ENCODE assay signal across 15 mouse cellular contexts in the genomic region with DNA sequence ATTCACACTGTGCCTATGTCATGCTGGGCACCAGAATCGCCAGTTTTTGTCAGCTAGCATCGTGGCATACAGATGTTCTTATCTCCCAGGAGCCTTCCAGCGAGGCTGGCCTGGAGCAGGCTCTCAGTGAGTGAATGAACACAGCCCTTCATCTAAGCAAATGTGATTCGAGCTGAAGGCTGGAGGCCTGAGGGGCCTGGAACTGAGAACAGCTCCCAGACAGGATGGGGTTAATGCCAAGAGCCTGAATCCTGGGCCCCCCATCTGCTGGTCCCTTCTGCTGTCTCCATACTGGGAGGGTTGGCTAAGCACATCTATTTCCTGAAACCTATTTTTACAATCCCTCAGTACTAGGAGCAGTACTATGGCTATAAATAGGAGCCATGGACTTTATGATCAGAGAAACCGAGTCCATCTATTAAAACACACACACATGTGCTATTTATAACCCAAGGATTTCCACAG. TPM values are rescaled to one million over a fixed set of nuclear protein-coding genes. Genes with fewer than 3 reads are reported as not detected.
A peak's percentile ranks its signal among the peaks of the same experiment; 100 is the strongest.
DNase-seq lines count a peak whose midpoint lies in the region; TF ChIP-seq lines count a peak whose summit lies in the region.
"Had no signal": no experiment of that assay in that cellular context is flagged by ENCODE, and none has a peak within 500 bp of the region (broad histone marks: within the 10 kb centered on the region; RNA-seq: fewer than 3 reads in every experiment).

No protein-coding gene starts in this region.

- TF ChIP-seq POLR2A in brain, embryonic 14.5 days (IDR thresholded peaks at IDR 0.05; ENCODE audit: borderline replicate concordance, extremely low read depth, insufficient read depth, insufficient read length, poor library complexity, severe bottlenecking), result no peak

- intact Hi-C loops in heart, postnatal 36 days (cut with DNase I), result no loop called here

- no peak for TF ChIP-seq CTCF in brain, embryonic 14.5 days (IDR thresholded peaks at IDR 0.05; ENCODE audit: borderline replicate concordance, extremely low read depth, insufficient read depth, insufficient read length)

- peak; percentile 23 for DNase-seq in layer of hippocampus, adult 11-12 months (ENCODE audit: low spot score)
- DNase-seq in layer of hippocampus, adult 9-10 months (ENCODE audit: low spot score), result no peak
- DNase-seq in brain, embryonic 14.5 days (ENCODE audit: low read depth), result peak; percentile 12
- peak; percentile 53 to 59 for DNase-seq in cerebellum, adult 18-20 months
- DNase-seq in layer of hippocampus, postnatal 14 days (ENCODE audit: low spot score in 2 of 2), result peak; percentile 18 to 36
- no peak for DNase-seq in c-Kit-positive CD71-positive TER-119-positive erythroid progenitor cells, embryonic 14.5 days (ENCODE audit: low spot score)
- DNase-seq in heart, postnatal 36 days, result no peak
- DNase-seq: adrenal gland, postnatal 10 days; gastrocnemius, postnatal 14 days; kidney, adult 18-20 months; kidney, postnatal 36 days; spleen, adult 18-20 months had no signal

RNA-seq across cellular contexts. Expression of a gene that starts 21.1 kb away (rescaled TPM):
- 8.5 and 17.5 TPM in 2 replicates for polyA plus RNA-seq in brain, embryonic 14.5 days (2012; rRNA removed)
- 10 to 100 TPM; 22.3 to 24.2 TPM for total RNA-seq in layer of hippocampus, postnatal 14 days (2021)
- total RNA-seq in heart, postnatal 36 days (2021), result not detected
- total RNA-seq: gastrocnemius, postnatal 14 days; liver, adult 2 months; MEL had no signal
- polyA plus RNA-seq: CD4-positive, CD25-positive, alpha-beta regulatory T cell, adult 4 months; liver, adult 2 months had no signal

Comparison
In these comparisons a context has a peak if more than half of its experiments do, and no peak if none do; other contexts are left out.
1. DNase-seq: peak in layer of hippocampus, adult 11-12 months (single experiment), brain, embryonic 14.5 days (single experiment), cerebellum, adult 18-20 months (2 of 2) and layer of hippocampus, postnatal 14 days (2 of 2); none in layer of hippocampus, adult 9-10 months (single experiment), c-Kit-positive CD71-positive TER-119-positive erythroid progenitor cells, embryonic 14.5 days (single experiment) and heart, postnatal 36 days (0 of 2).
2. RNA of a gene that starts 21.1 kb away (total RNA-seq): 22.3 to 24.2 TPM in layer of hippocampus, postnatal 14 days; not detected in heart, postnatal 36 days; every median in the first group is over 10 times any median in the second.